Mouse (Mus musculus) liver, postnatal 0 days (tissue): ENCODE measurements around the gene Ccdc124.

Experiments
- CTCF ChIP-seq: sonication (generic); IDR thresholded peaks from 2 replicates; pipeline ENCODE4 v1.5.1; 2016; ENCODE audit warnings: antibody characterized with exemption, low read depth
- EP300 ChIP-seq: IDR thresholded peaks from 2 replicates; pipeline ENCODE4 v1.6.1; 2016; ENCODE audit warnings: antibody characterized with exemption, low read depth, mild to moderate bottlenecking

DNA sequence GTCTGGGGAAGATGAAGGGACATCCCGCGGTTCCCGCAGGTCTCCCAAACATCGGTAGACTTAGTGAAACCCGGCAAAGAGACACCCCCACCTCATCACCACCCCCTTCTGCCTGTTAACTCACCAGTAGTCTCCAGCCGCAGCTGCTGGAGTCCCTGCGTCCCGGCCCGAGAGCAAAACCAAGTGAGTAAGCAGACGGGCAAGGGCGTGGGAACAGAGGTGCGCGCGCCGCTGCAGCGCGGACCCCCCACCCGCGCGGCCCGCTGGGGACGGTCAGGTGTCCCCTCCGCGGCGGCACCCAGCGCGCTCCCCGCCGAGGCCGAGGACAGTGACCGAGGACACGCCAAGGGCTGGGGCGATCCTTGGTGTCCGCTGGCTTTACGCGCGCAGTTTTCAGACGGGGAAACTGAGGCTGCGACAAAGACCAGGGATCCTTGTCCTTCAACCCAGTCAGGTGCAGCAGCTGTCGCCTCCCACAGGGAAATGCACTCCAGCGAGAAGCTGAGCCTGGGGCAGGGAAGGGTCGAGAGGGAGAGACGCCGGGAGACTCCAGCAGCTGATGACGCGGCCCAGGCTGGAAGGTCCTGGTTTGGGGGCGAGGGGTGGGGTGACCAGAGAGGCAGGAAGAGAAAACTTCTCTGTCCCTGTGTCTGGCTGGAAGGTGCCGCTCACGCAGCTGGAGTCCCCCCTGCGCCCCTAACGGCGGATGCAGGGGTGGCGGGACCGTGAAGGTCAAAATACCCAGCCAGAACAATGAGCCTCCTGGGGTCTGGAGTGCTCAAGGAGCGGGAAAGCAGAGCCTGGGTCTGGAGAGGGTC, 10.7 kb downstream of the Ccdc124 start, which contains the start of gene Kcnn1:
- TF ChIP-seq CTCF (peak; percentile 39), EP300 (no peak)
